Mouse (Mus musculus) right cerebral cortex, adult 18-20 months (tissue): ENCODE measurements around the gene Lpin2.

Experiments used
- DNase-seq: peaks from one replicate; pipeline ENCODE4 v3.0.0; 2022; ENCODE audit warnings: mixed read lengths

Gene Lpin2

DNA sequence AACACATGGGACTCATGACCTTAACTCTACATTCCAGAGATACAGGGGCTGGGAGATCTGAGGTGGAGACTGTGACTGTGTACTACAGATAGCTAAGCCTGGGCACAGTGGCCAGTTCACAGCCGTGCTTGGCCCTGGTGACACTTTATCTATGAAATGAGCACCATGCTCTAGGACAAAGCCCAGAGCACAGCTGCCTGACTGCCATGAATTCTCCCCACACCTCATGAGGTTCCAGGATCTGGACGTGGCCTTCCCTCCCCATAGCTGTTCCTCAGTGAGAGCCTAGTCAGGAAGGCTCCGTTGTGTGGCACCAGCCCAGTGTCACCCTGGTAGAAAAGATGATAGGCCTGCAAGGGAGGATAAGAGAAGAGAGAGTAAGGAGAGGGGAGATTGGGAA, 86.2 kb downstream of the Lpin2 start:
- no peak for DNase-seq

DNA sequence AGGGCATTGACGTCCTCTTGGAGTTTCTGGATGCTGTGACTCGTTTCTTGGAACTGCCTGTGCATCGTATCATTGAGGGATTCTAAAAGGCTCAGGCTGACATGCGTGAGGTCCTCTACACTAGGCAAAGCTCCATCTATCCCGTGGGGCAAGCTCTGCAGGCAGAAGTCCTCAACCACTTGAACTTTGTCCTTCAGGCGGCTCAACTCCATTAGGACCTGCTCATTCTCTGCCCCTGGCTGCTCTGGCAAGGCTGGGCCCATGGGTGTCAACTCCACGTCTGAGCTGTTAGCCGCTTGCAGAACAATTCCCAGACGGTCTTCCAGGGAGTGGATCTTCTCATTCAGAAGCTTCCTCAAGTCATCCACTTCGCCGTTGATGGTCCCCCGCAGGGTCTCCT, 91.5 kb downstream of the Lpin2 start:
- no peak for DNase-seq

GRCm38 (mm10) chr17:71276771-71277170, 94.4 kb downstream of the Lpin2 start:
- DNase-seq, result no peak

DNA sequence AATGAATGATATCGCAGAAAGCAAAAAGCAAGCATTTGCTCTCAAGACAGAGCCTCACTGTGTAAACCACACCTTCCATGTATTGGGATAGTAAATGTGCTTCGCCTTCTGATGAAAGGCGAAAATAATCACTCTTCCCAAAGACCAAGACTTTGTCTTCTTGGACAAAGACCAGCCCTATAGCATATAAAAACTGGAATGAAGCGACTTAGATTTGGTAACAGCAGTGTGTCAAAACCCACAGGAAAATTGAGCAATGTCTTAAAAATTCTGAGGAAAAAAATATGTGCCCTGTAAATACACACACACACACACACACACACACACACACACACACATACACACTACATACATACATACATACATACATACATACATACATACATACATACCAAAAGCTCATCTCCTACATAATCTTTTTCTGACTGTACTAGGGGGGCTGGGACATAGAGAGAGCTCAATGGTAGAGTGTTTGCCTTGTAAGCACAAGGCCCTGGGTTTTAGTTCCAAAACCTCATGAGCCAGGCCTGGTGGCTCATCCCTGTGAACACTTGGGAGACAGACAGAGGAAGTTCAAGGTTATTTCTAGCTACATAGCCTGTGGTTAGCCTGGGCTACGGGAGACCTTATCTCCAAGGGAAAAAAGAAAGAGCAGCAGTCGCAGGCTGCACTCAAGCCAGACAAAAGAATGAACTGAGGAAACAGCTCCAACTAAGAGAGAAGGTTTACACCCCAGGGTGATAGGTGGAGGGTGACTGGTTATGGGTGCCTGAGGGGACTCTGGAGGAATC, 95.5 kb downstream of the Lpin2 start:
- DNase-seq, result no peak

GRCm38 (mm10) chr17:71282716-71283115, 100.4 kb downstream of the Lpin2 start:
- no peak for DNase-seq

GRCm38 (mm10) chr17:71283237-71283636, 100.9 kb downstream of the Lpin2 start:
- DNase-seq, result no peak

- no peak for DNase-seq
These were observed 102.5 kb downstream of the Lpin2 start for GRCm38 (mm10) chr17:71284890-71285289.

DNA sequence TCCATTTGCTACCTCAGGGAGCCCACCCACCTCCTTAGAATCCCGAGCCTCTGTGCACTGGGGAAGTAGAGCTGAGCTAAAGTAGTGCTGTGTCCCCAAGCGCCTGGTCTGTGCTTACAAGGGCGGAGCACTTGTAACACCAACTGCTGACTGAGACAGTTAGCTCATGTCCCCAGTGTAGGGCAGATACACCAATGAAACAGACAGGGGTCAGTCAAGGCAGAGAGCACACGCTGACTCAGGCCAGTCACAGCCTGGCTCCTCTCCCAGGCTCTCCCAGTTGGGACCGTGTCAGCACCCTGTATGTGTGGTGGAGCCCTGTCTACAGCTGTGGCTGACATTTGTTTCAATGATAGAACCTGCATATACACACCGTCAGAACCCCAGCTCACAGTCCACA, 103.6 kb downstream of the Lpin2 start:
- DNase-seq, result no peak

- DNase-seq, result no peak
These were observed 105.2 kb downstream of the Lpin2 start for GRCm38 (mm10) chr17:71287586-71287985.

DNA sequence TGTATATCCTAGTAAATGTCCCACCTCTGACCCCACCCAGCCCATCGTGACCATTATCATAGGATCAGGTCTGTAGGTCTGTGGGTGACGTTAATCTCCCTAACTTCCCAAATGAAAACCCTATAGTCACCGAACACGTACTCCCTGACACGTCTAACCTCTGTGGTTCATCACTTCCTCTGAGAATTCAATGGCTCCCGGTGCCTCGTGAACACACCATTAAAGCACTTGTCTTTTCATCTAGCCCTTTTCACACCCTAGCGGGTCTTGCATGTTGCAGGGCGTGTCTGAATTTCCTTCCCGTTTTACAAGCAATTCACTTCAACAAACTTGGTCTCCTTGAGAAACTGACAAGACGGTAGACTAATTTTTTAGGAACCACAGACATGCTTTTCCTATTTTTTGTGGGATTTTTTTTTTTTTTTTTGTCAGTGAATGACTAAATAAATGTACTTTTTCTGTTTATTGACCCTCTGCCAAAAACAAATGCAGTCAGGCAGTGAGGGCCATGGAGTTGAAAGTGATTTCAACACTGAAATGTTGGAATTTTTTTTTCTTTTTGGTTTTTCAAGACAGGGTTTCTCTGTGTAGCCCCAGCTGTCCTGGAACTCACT, 105.9 kb downstream of the Lpin2 start:
- DNase-seq, result no peak

GRCm38 (mm10) chr17:71288808-71289548, 106.6 kb downstream of the Lpin2 start:
- DNase-seq, result no peak

- DNase-seq, result no peak
These were observed 107.3 kb downstream of the Lpin2 start for GRCm38 (mm10) chr17:71289572-71290176.

GRCm38 (mm10) chr17:71290486-71291410, 108.4 kb downstream of the Lpin2 start:
- DNase-seq, result no peak

- DNase-seq, result no peak
These were observed 109.6 kb downstream of the Lpin2 start for GRCm38 (mm10) chr17:71291897-71292420.

DNA sequence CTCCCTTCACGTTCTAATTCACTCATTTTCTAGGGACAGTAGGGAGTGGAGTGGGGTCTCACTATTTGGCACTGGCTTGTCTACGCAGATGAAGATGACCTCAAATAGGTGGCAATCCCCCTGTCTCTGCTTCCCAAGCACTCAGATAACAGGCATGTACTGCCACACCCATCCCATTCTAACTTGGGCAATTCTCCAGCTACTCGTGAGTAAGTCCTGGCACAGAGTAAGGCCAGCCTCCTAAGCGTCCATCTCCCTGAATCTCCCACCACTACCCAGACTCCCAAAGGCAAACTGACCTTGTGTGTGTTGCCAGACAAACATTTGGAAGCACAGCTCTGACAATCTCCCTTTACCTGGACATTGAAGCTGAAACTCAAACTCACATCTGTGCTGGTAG, 110.5 kb downstream of the Lpin2 start:
- DNase-seq, result no peak

GRCm38 (mm10) chr17:71294570-71294969, 112.2 kb downstream of the Lpin2 start:
- no peak for DNase-seq
